Mouse (Mus musculus): Measurements from ENCODE around the gene Lrrc51. TPM values are rescaled to one million over a fixed set of nuclear protein-coding genes. Genes with fewer than 3 reads are reported as not detected.
"Not testable (repeated sequence)": the region's sequence is repeated elsewhere in the genome, so short reads cannot be mapped to it uniquely, and the experiment has no call there.

The Lrrc51 gene
- polyA plus RNA-seq, 1 experiment from 2014 or later: 9.8 TPM

- no peak overlapping the region for H3K4me3 ChIP-seq
- 95% methylated on average over 4 of the region's 4 CpGs for WGBS
- no peak overlapping the region for H3K4me2 ChIP-seq (replicated peaks)
- H3K27ac ChIP-seq: no peak overlapping the region
- H3K4me1 ChIP-seq: peaks cover 6% of the 10 kb centered on the region
- H3K36me3 ChIP-seq: peaks cover 12% of the 10 kb centered on the region; the same call in 1 of the 2 replicates
- H3K27me3 ChIP-seq: no peaks in the 10 kb centered on the region
- no peaks in the 10 kb centered on the region for H3K9me3 ChIP-seq
- no peak overlapping the region for H3K9ac ChIP-seq
- no peak for ATAC-seq (ENCODE audit: insufficient number of reproducible peaks, insufficient read depth, low FRiP score, low TSS enrichment)
These were observed 3.3 kb upstream of the Lrrc51 start for GRCm38 (mm10) chr7:101936996-101937395.

- Histone ChIP-seq H3K4me2 (replicated peaks) (no peak overlapping the region), H3K27me3 (no peaks in the 10 kb centered on the region), H3K9me3 (no peaks in the 10 kb centered on the region), H3K9ac (no peak overlapping the region), H3K27ac (no peak overlapping the region), H3K36me3 (peaks cover 12% of the 10 kb centered on the region; the same call in 1 of the 2 replicates), H3K4me1 (peaks cover 6% of the 10 kb centered on the region), H3K4me3 (no peak overlapping the region)
- ATAC-seq (ENCODE audit: insufficient number of reproducible peaks, insufficient read depth, low FRiP score, low TSS enrichment): no peak
- WGBS: 96% methylated on average over 4 of the region's 4 CpGs
These were observed 2.3 kb upstream of the Lrrc51 start for GRCm38 (mm10) chr7:101935957-101936356.

GRCm38 (mm10) chr7:101933300-101933699 lies 395 bp downstream of the Lrrc51 start:
- ATAC-seq (ENCODE audit: insufficient number of reproducible peaks, insufficient read depth, low FRiP score, low TSS enrichment): 0 out of 2 replicates have a peak, but pooled peaks have one; percentile 8
- H3K4me2 ChIP-seq (replicated peaks): peak overlapping the region; percentile 66
- peak overlapping the region; percentile 68 for H3K9ac ChIP-seq
- peak overlapping the region; percentile 81 for H3K27ac ChIP-seq
- H3K9me3 ChIP-seq: no peaks in the 10 kb centered on the region
- H3K4me3 ChIP-seq: peak overlapping the region; percentile 77
- 7% methylated on average over 15 of the region's 15 CpGs for WGBS
- 0 out of 2 replicates have a peak, but pooled peaks cover 4% of the 10 kb centered on the region for H3K36me3 ChIP-seq
- no peaks in the 10 kb centered on the region for H3K27me3 ChIP-seq
- H3K4me1 ChIP-seq: peaks cover 6% of the 10 kb centered on the region

GRCm38 (mm10) chr7:101932551-101932950 lies 1.1 kb downstream of the Lrrc51 start:
- Histone ChIP-seq H3K4me2 (replicated peaks) (peak overlapping the region; percentile 66; the same call in 1 of the 2 replicates), H3K4me3 (peak overlapping the region; percentile 77), H3K36me3 (peaks cover 3% of the 10 kb centered on the region; the same call in 1 of the 2 replicates), H3K27me3 (no peaks in the 10 kb centered on the region), H3K4me1 (peaks cover 6% of the 10 kb centered on the region), H3K9ac (no peak overlapping the region), H3K9me3 (no peaks in the 10 kb centered on the region), H3K27ac (no peak overlapping the region)
- ATAC-seq (ENCODE audit: insufficient number of reproducible peaks, insufficient read depth, low FRiP score, low TSS enrichment): no peak
- WGBS: 95% methylated on average over 1 of the region's 1 CpGs

- WGBS: 76% methylated on average over 3 of the region's 3 CpGs
- Histone ChIP-seq H3K9me3 (no peaks in the 10 kb centered on the region), H3K4me2 (replicated peaks) (no peak overlapping the region), H3K27ac (no peak overlapping the region), H3K27me3 (no peaks in the 10 kb centered on the region), H3K9ac (no peak overlapping the region), H3K4me3 (no peak overlapping the region), H3K4me1 (no peaks in the 10 kb centered on the region), H3K36me3 (peaks cover 3% of the 10 kb centered on the region; the same call in 1 of the 2 replicates)
- ATAC-seq (ENCODE audit: insufficient number of reproducible peaks, insufficient read depth, low FRiP score, low TSS enrichment): no peak
These were observed 5.6 kb downstream of the Lrrc51 start for GRCm38 (mm10) chr7:101928093-101928492.

- not testable (repeated sequence) for H3K36me3 ChIP-seq; H3K4me3 ChIP-seq; H3K4me1 ChIP-seq; H3K4me2 ChIP-seq (replicated peaks); H3K9me3 ChIP-seq; H3K9ac ChIP-seq; H3K27me3 ChIP-seq; ATAC-seq (ENCODE audit: insufficient number of reproducible peaks, insufficient read depth, low FRiP score, low TSS enrichment); H3K27ac ChIP-seq
These were observed 7.8 kb downstream of the Lrrc51 start for GRCm38 (mm10) chr7:101925892-101926291.

- Histone ChIP-seq H3K4me3 (no peak overlapping the region), H3K27me3 (no peaks in the 10 kb centered on the region), H3K36me3 (peaks cover 24% of the 10 kb centered on the region), H3K9ac (no peak overlapping the region), H3K4me1 (no peaks in the 10 kb centered on the region), H3K27ac (no peak overlapping the region), H3K9me3 (no peaks in the 10 kb centered on the region), H3K4me2 (replicated peaks) (no peak overlapping the region)
- 9% methylated on average over 1 of the region's 1 CpGs for WGBS
- ATAC-seq (ENCODE audit: insufficient number of reproducible peaks, insufficient read depth, low FRiP score, low TSS enrichment): 0 out of 2 replicates have a peak, but pooled peaks have one; percentile 39
These were observed 15.6 kb downstream of the Lrrc51 start for GRCm38 (mm10) chr7:101918071-101918470.

- H3K27ac ChIP-seq: no peak overlapping the region
- no peaks in the 10 kb centered on the region for H3K9me3 ChIP-seq
- WGBS: 69% methylated on average over 3 of the region's 3 CpGs
- peaks cover 6% of the 10 kb centered on the region for H3K4me1 ChIP-seq
- no peak for ATAC-seq (ENCODE audit: insufficient number of reproducible peaks, insufficient read depth, low FRiP score, low TSS enrichment)
- no peak overlapping the region for H3K4me3 ChIP-seq
- no peaks in the 10 kb centered on the region for H3K27me3 ChIP-seq
- peaks cover 59% of the 10 kb centered on the region for H3K36me3 ChIP-seq
- H3K4me2 ChIP-seq (replicated peaks): no peak overlapping the region
- no peak overlapping the region for H3K9ac ChIP-seq
These were observed 21.7 kb downstream of the Lrrc51 start for GRCm38 (mm10) chr7:101911982-101912381.

GRCm38 (mm10) chr7:101910138-101910537 lies 23.6 kb downstream of the Lrrc51 start:
- Histone ChIP-seq H3K4me3 (no peak overlapping the region), H3K36me3 (peaks cover 54% of the 10 kb centered on the region), H3K27ac (no peak overlapping the region), H3K9me3 (no peaks in the 10 kb centered on the region), H3K4me2 (replicated peaks) (no peak overlapping the region), H3K4me1 (peaks cover 12% of the 10 kb centered on the region), H3K27me3 (no peaks in the 10 kb centered on the region), H3K9ac (no peak overlapping the region)
- ATAC-seq (ENCODE audit: insufficient number of reproducible peaks, insufficient read depth, low FRiP score, low TSS enrichment): no peak
- 79% methylated on average over 4 of the region's 4 CpGs for WGBS

- Histone ChIP-seq H3K9ac (peak overlapping the region; percentile 9; the same call in 1 of the 2 replicates), H3K9me3 (no peaks in the 10 kb centered on the region), H3K4me2 (replicated peaks) (no peak overlapping the region), H3K27me3 (no peaks in the 10 kb centered on the region), H3K36me3 (peaks cover 38% of the 10 kb centered on the region), H3K4me3 (no peak overlapping the region), H3K27ac (no peak overlapping the region), H3K4me1 (peaks cover 12% of the 10 kb centered on the region)
- WGBS: 82% methylated on average over 4 of the region's 4 CpGs
- no peak for ATAC-seq (ENCODE audit: insufficient number of reproducible peaks, insufficient read depth, low FRiP score, low TSS enrichment)
These were observed 25.3 kb downstream of the Lrrc51 start for GRCm38 (mm10) chr7:101908367-101908766.

GRCm38 (mm10) chr7:101906696-101907095 lies 27.0 kb downstream of the Lrrc51 start:
- 77% methylated on average over 8 of the region's 8 CpGs for WGBS
- Histone ChIP-seq H3K9me3 (no peaks in the 10 kb centered on the region), H3K27ac (0 out of 2 replicates have a peak overlapping the region, but pooled peaks have one; percentile 96), H3K4me2 (replicated peaks) (peak overlapping the region; percentile 66), H3K4me1 (peaks cover 12% of the 10 kb centered on the region), H3K9ac (peak overlapping the region; percentile 89), H3K27me3 (no peaks in the 10 kb centered on the region), H3K36me3 (peaks cover 22% of the 10 kb centered on the region), H3K4me3 (peak overlapping the region; percentile 76)
- no peak for ATAC-seq (ENCODE audit: insufficient number of reproducible peaks, insufficient read depth, low FRiP score, low TSS enrichment)

- 20% methylated on average over 11 of the region's 11 CpGs for WGBS
- no peaks in the 10 kb centered on the region for H3K27me3 ChIP-seq
- ATAC-seq (ENCODE audit: insufficient number of reproducible peaks, insufficient read depth, low FRiP score, low TSS enrichment): no peak
These were observed 27.4 kb downstream of the Lrrc51 start, which contains the start of gene Tomt for GRCm38 (mm10) chr7:101906287-101906681. TSS of gene Tomt (minus strand) at chr7:101906359.

More at GRCm38 (mm10) chr7:101906287-101906681, 27.4 kb downstream of the Lrrc51 start, which contains the start of gene Tomt:
- Histone ChIP-seq H3K4me3 (peak within 1 kb of the TSS; percentile 76), H3K27ac (peak within 1 kb of the TSS; percentile 96), H3K9ac (peak within 1 kb of the TSS; percentile 89), H3K4me1 (peaks cover 12% of the 10 kb centered on the region), H3K36me3 (peaks cover 18% of the 10 kb centered on the region), H3K9me3 (no peaks in the 10 kb centered on the region), H3K4me2 (replicated peaks) (peak within 1 kb of the TSS; percentile 66)
